Mouse (Mus musculus) CH12.LX (cell line): ENCODE data around the gene Olfr94. TPM values are rescaled to one million over a fixed set of nuclear protein-coding genes. Genes with fewer than 3 reads are reported as not detected.
A peak's percentile ranks its signal among the peaks of the same experiment; 100 is the strongest.

ENCODE experiments used
- DNase-seq: peaks from one replicate; pipeline ENCODE4 v3.0.0-alpha.2; 2013; ENCODE audit errors: extremely low read depth
- H3K27ac ChIP-seq: 2 replicates; pipeline ENCODE4 v1.5.1; 2012; ENCODE audit warnings: low read depth, mild to moderate bottlenecking, control low read depth, moderate library complexity; ENCODE audit not compliant: insufficient read depth
- H3K27me3 ChIP-seq: replicated peaks from 2 replicates; pipeline ENCODE3; 2012; ENCODE audit warnings: inconsistent platforms
- H3K36me3 ChIP-seq, 2 experiments: replicated peaks in 1 of 2; 2 replicates each; pipeline versions ENCODE3 to v1.6.1; 2012; ENCODE audit warnings: inconsistent platforms in 1 of 2, low read length in 1 of 2, mild to moderate bottlenecking in 1 of 2, mixed read lengths in 1 of 2, moderate library complexity in 1 of 2; ENCODE audit not compliant: control insufficient read depth in 1 of 2, insufficient read depth in 1 of 2
- H3K4me1 ChIP-seq, 2 experiments: 2 replicates each; pipeline ENCODE4 v1.6.1; 2012; ENCODE audit warnings: inconsistent platforms in 1 of 2, moderate library complexity in 1 of 2; ENCODE audit not compliant: insufficient read depth in 2 of 2, control insufficient read depth in 1 of 2
- H3K4me2 ChIP-seq: 2 replicates; pipeline ENCODE4 v1.6.1; 2012; ENCODE audit warnings: low read depth, mild to moderate bottlenecking, control low read depth; ENCODE audit not compliant: poor library complexity, insufficient read depth, severe bottlenecking
- H3K4me3 ChIP-seq, 3 experiments: fragments of 150-350 bp in 1 of 3; sonication (generic) in 1 of 3; replicated peaks in 1 of 3; 2 replicates each; pipeline versions ENCODE3 to v1.5.1; 2011 to 2012; ENCODE audit warnings: low read depth in 2 of 3, low read length in 2 of 3, mild to moderate bottlenecking in 2 of 3, moderate library complexity in 2 of 3, control low read depth in 1 of 3, improper control_type of control experiment in 1 of 3, inconsistent platforms in 1 of 3, mixed read lengths in 1 of 3; ENCODE audit not compliant: poor library complexity in 1 of 3
- H3K79me2 ChIP-seq: replicated peaks from 2 replicates; pipeline ENCODE4 v1.6.1; 2012; ENCODE audit warnings: mild to moderate bottlenecking, moderate library complexity; ENCODE audit not compliant: control insufficient read depth, poor library complexity, insufficient read depth, severe bottlenecking; ENCODE audit errors: extremely low read depth
- H3K9ac ChIP-seq: 2 replicates; pipeline ENCODE4 v1.6.1; 2012; ENCODE audit warnings: low read depth, mild to moderate bottlenecking, control low read depth, moderate library complexity; ENCODE audit not compliant: insufficient read depth
- H3K9me3 ChIP-seq: replicated peaks from 2 replicates; pipeline ENCODE3; 2012; ENCODE audit warnings: low read length, inconsistent platforms, mixed read lengths
- BHLHE40 ChIP-seq: IDR thresholded peaks from 2 replicates; pipeline ENCODE4 v1.6.1; 2011; ENCODE audit warnings: mild to moderate bottlenecking, low read depth, low read length, improper control_type of control experiment
- CHD1 ChIP-seq: IDR thresholded peaks from 2 replicates; pipeline ENCODE4 v1.6.1; 2012; ENCODE audit warnings: low read depth, low read length, improper control_type of control experiment, inconsistent platforms
- CHD2 ChIP-seq: IDR thresholded peaks from 2 replicates; pipeline ENCODE4 v1.6.1; 2011; ENCODE audit warnings: low read length, improper control_type of control experiment
- ELF1 ChIP-seq: IDR thresholded peaks from 2 replicates; pipeline ENCODE4 v1.6.1; 2014; ENCODE audit warnings: low read depth, mild to moderate bottlenecking, inconsistent platforms, low read length, improper control_type of control experiment
- EP300 ChIP-seq: IDR thresholded peaks from 2 replicates; pipeline ENCODE4 v1.6.1; 2011; ENCODE audit warnings: low read length, improper control_type of control experiment
- ETS1 ChIP-seq: conservative IDR thresholded peaks from 2 replicates; pipeline ENCODE4 v1.6.1; 2012; ENCODE audit warnings: low read depth, mild to moderate bottlenecking, inconsistent platforms, low read length, improper control_type of control experiment, moderate library complexity
- IRF4 ChIP-seq: IDR thresholded peaks from 2 replicates; pipeline ENCODE4 v1.6.1; 2014; ENCODE audit warnings: low read depth, mild to moderate bottlenecking, inconsistent platforms, low read length, improper control_type of control experiment
- JUN ChIP-seq: IDR thresholded peaks from 2 replicates; pipeline ENCODE4 v1.6.1; 2011; ENCODE audit warnings: low read depth, mild to moderate bottlenecking, low read length, improper control_type of control experiment, moderate library complexity; ENCODE audit not compliant: insufficient read depth
- JUND ChIP-seq: conservative IDR thresholded peaks from 2 replicates; pipeline ENCODE4 v1.6.1; 2011; ENCODE audit warnings: low read depth, low read length, improper control_type of control experiment
- MAFK ChIP-seq: IDR thresholded peaks from 2 replicates; pipeline ENCODE4 v1.6.1; 2011; ENCODE audit warnings: low read length, improper control_type of control experiment; ENCODE audit not compliant: insufficient replicate concordance
- MEF2A ChIP-seq: IDR thresholded peaks from 2 replicates; pipeline ENCODE4 v1.6.1; 2014; ENCODE audit warnings: low read depth, mild to moderate bottlenecking, inconsistent platforms, low read length, improper control_type of control experiment, borderline replicate concordance
- MYC ChIP-seq: IDR thresholded peaks from 2 replicates; pipeline ENCODE4 v1.6.1; 2011; ENCODE audit warnings: low read depth, mild to moderate bottlenecking, improper control_type of control experiment, low read length
- NRF1 ChIP-seq: IDR thresholded peaks from 2 replicates; pipeline ENCODE4 v1.6.1; 2014; ENCODE audit warnings: low read depth, mild to moderate bottlenecking, inconsistent platforms, low read length, improper control_type of control experiment, moderate library complexity
- RAD21 ChIP-seq: IDR thresholded peaks from 2 replicates; pipeline ENCODE4 v1.6.1; 2011; ENCODE audit warnings: low read depth, mild to moderate bottlenecking, low read length, improper control_type of control experiment, moderate library complexity
- SIN3A ChIP-seq: IDR thresholded peaks from 2 replicates; pipeline ENCODE4 v1.6.1; 2012; ENCODE audit warnings: low read length, improper control_type of control experiment, inconsistent platforms
- SMC3 ChIP-seq: IDR thresholded peaks from 2 replicates; pipeline ENCODE4 v1.6.1; 2011; ENCODE audit warnings: low read depth, low read length, improper control_type of control experiment
- TBP ChIP-seq: conservative IDR thresholded peaks from 2 replicates; pipeline ENCODE4 v1.6.1; 2011; ENCODE audit warnings: low read depth, low read length, improper control_type of control experiment
- TCF12 ChIP-seq: IDR thresholded peaks from 2 replicates; pipeline ENCODE4 v1.6.1; 2014; ENCODE audit warnings: low read depth, mild to moderate bottlenecking, inconsistent platforms, low read length, improper control_type of control experiment
- UBTF ChIP-seq: IDR thresholded peaks from 2 replicates; pipeline ENCODE4 v1.6.1; 2012; ENCODE audit warnings: low read depth, mild to moderate bottlenecking, inconsistent platforms, low read length, improper control_type of control experiment, moderate library complexity
- USF1 ChIP-seq: IDR thresholded peaks from 2 replicates; pipeline ENCODE4 v1.6.1; 2014; ENCODE audit warnings: low read depth, mild to moderate bottlenecking, inconsistent platforms, low read length, improper control_type of control experiment
- ZC3H11A ChIP-seq: IDR thresholded peaks from 2 replicates; pipeline ENCODE4 v1.6.1; 2012; ENCODE audit warnings: low read depth, mild to moderate bottlenecking, inconsistent platforms, low read length, improper control_type of control experiment
- ZMIZ1 ChIP-seq: IDR thresholded peaks from 2 replicates; pipeline ENCODE4 v1.6.1; 2012; ENCODE audit warnings: low read depth, mild to moderate bottlenecking, inconsistent platforms, low read length, improper control_type of control experiment
- dilution Hi-C: fragments of 300-500 bp; cut with MboI; formaldehyde crosslinking; loops from 2 replicates; pipeline ENCODE4 v1.14.3; 2020; ENCODE audit warnings: low sequenced_read_pairs; ENCODE audit not compliant: extremely low pct_unique_long_range_greater_than_20kb, extremely low pct_ligation_motif_present
- in situ Hi-C: fragments of 300-500 bp; cut with MboI; formaldehyde crosslinking; loops from 3 replicates; pipeline ENCODE4 v1.14.3; 2019; ENCODE audit warnings: low sequenced_read_pairs, low pct_ligation_motif_present, low pct_unique_long_range_greater_than_20kb, mixed read lengths
- polyA plus RNA-seq: library from polyadenylated mRNA; unstranded; fragments of >175 nt; gene quantifications from 2 replicates; pipeline ENCODE4 v1.2.1, GENCODE M21; 2012; ENCODE audit warnings: low read depth; ENCODE audit not compliant: insufficient read length
- total RNA-seq, 2 experiments: library from RNA; depleted of rRNA; stranded (reverse); fragments of 300-350 nt in 1 of 2; fragments of >200 nt in 1 of 2; gene quantifications; 2 replicates each; pipeline ENCODE4 v1.2.3; 2012 to 2014

Olfr94 gene
- total and polyA plus RNA-seq, 3 experiments, result not detected

- in situ Hi-C loops, result no loop called here
- Histone ChIP-seq H3K4me2 (no peak overlapping the region), H3K9ac (no peak overlapping the region), H3K27ac (no peak overlapping the region), H3K36me3 (no peaks in the 10 kb centered on the region), H3K27me3 (peaks cover 2% of the 10 kb centered on the region), H3K4me3 (no peak overlapping the region), H3K79me2 (no peaks in the 10 kb centered on the region), H3K4me1 (no peaks in the 10 kb centered on the region; a peak in 1 of 4 replicates), H3K9me3 (peaks cover 4% of the 10 kb centered on the region)
- TF ChIP-seq SIN3A (no peak), MAFK (no peak)
- dilution Hi-C loops, result no loop called here
- DNase-seq, result no peak
Observed at GRCm38 (mm10) chr17:37193032-37193431, 7.8 kb downstream of the Olfr94 start.

DNA sequence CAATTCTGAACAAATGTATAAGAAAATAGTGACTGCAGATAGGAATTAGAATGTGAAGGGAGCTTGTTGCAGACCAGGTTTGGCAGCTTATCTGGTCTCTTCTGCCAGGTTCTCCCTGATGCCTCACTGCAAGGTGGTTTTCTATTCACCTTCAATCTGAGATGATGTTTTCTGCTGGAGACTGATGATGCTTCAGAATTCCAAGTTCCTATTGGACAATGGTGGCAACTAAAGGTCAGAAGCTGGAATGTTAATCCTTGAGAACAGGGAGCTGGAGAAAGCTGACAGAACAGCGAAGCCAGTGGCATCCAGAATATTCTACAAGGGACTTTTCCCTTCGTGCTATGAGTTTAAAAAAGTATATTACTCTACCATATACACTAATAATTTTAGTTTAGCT is 10.1 kb downstream of the Olfr94 start:
- H3K27ac ChIP-seq, result no peak overlapping the region
- dilution Hi-C loops (no loop called here), in situ Hi-C loops (no loop called here)
- no peak overlapping the region for H3K9ac ChIP-seq
- H3K4me3 ChIP-seq, result no peak overlapping the region
- no peaks in the 10 kb centered on the region for H3K79me2 ChIP-seq
- H3K36me3 ChIP-seq, result no peaks in the 10 kb centered on the region
- DNase-seq, result peak; percentile 13
- no peaks in the 10 kb centered on the region; a peak in 1 of 4 replicates for H3K4me1 ChIP-seq
- no peaks in the 10 kb centered on the region for H3K9me3 ChIP-seq
- H3K27me3 ChIP-seq, result peaks cover 2% of the 10 kb centered on the region
- no peak for TF ChIP-seq RAD21
- no peak for TF ChIP-seq ZC3H11A
- TF ChIP-seq CHD2, result peak; percentile 41; the same call in 1 of the 2 replicates
- no peak for TF ChIP-seq ZMIZ1
- no peak for TF ChIP-seq ELF1
- H3K4me2 ChIP-seq, result no peak overlapping the region

DNA sequence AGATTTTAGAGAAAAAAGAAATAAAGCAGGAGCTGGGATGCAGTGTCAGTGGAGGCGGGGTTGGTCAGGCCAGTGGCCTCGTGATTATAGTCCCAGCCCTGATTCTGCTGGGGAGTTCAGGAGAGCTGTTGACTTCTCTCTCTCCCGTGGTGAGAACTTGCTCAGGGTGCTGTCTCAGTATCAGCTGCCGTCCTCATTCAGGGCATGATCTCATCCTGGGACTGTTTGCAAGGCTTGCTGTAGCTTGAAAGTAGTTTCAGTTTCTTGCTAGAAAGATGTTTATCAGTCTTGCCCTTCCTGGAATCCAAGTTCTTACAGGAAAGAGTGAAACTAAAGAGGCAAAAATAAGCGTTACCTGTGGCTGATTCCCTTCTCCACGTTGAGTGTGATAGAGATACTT is 15.3 kb downstream of the Olfr94 start:
- peaks cover 0 to 3% of the 10 kb centered on the region in 2 experiments; a peak in 1 of 4 replicates for H3K4me1 ChIP-seq
- H3K27me3 ChIP-seq, result no peaks in the 10 kb centered on the region
- in situ Hi-C loops (no loop called here), dilution Hi-C loops (no loop called here)
- TF ChIP-seq SMC3 (no peak), BHLHE40 (peak; percentile 29; the same call in 1 of the 2 replicates), MEF2A (peak; percentile 92), MYC (no peak), JUN (peak; percentile 85), USF1 (no peak), UBTF (peak; percentile 95), NRF1 (no peak), TCF12 (0 out of 2 replicates have a peak, but pooled peaks have one; percentile 42), RAD21 (no peak), EP300 (peak; percentile 58), TBP (peak; percentile 96), JUND (peak; percentile 59; the same call in 1 of the 2 replicates), CHD1 (peak; percentile 88; the same call in 1 of the 2 replicates), IRF4 (peak; percentile 88), ETS1 (peak; percentile 81)
- H3K27ac ChIP-seq, result no peak overlapping the region; the same call in 1 of the 2 replicates
- no peak overlapping the region for H3K9ac ChIP-seq
- H3K79me2 ChIP-seq, result no peaks in the 10 kb centered on the region
- no peaks in the 10 kb centered on the region for H3K36me3 ChIP-seq
- no peak overlapping the region for H3K4me3 ChIP-seq
- peak; percentile 46 for DNase-seq
- H3K9me3 ChIP-seq, result no peaks in the 10 kb centered on the region
- peak overlapping the region; percentile 34; the same call in 1 of the 2 replicates for H3K4me2 ChIP-seq
